Mouse (Mus musculus) cortical plate, adult 2 months (tissue): Measurements from ENCODE around the gene Tcf7l2. TPM values are rescaled to one million over a fixed set of nuclear protein-coding genes. Genes with fewer than 3 reads are reported as not detected.

Experiments used
- H3K27ac ChIP-seq: fragments of 200-500 bp; 2 replicates; pipeline ENCODE4 v1.5.1; 2012; ENCODE audit warnings: low read length, control low read depth, inconsistent platforms; ENCODE audit not compliant: insufficient read depth
- H3K4me1 ChIP-seq: fragments of 200-500 bp; 2 replicates; pipeline ENCODE4 v1.6.1; 2011; ENCODE audit warnings: low read length; ENCODE audit not compliant: control insufficient read depth, insufficient read depth
- H3K4me3 ChIP-seq: fragments of 200-500 bp; 2 replicates; pipeline ENCODE4 v1.5.1; 2011; ENCODE audit warnings: mild to moderate bottlenecking, low read length, control low read depth; ENCODE audit not compliant: insufficient read depth
- CTCF ChIP-seq: fragments of 200-500 bp; IDR thresholded peaks from 2 replicates; pipeline ENCODE4 v1.5.1; 2011; ENCODE audit warnings: mild to moderate bottlenecking, control low read depth, low read length; ENCODE audit not compliant: insufficient read depth; ENCODE audit errors: extremely low read depth
- POLR2A ChIP-seq: fragments of 200-500 bp; IDR thresholded peaks from 2 replicates; pipeline ENCODE4 v1.6.1; 2011; ENCODE audit warnings: mild to moderate bottlenecking, low read length, control low read depth; ENCODE audit not compliant: insufficient read depth; ENCODE audit errors: extremely low read depth
- polyA plus RNA-seq: library from polyadenylated mRNA; depleted of rRNA; stranded (reverse); fragments of >200 nt; gene quantifications from 2 replicates; pipeline ENCODE4 v1.2.3, GENCODE M21; 2012

The Tcf7l2 gene
- polyA plus RNA-seq, 1 experiment = 6.0 TPM

DNA sequence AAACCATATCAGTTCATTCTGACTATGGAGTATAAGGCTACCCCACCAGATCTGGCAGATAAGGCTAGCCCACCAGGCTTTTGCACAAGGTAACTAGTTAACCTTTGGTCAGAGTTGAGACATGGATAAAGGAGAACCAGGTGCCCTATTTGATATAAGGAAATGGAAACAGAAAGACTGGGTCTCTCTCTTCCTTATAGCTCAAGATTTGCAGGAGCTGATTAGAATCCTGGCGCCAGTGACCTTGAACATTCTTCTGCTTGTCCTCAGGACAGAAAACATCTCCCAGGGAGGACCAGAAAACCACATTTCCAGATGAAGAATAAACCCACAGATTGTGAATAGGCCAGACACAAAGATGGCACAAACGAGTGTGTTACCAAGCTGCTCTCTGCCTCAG is 123.4 kb downstream of the Tcf7l2 start:
- no peak overlapping the region for H3K4me3 ChIP-seq
- no peaks in the 10 kb centered on the region for H3K4me1 ChIP-seq
- H3K27ac ChIP-seq = no peak overlapping the region
- TF ChIP-seq CTCF = no peak
- no peak for TF ChIP-seq POLR2A

DNA sequence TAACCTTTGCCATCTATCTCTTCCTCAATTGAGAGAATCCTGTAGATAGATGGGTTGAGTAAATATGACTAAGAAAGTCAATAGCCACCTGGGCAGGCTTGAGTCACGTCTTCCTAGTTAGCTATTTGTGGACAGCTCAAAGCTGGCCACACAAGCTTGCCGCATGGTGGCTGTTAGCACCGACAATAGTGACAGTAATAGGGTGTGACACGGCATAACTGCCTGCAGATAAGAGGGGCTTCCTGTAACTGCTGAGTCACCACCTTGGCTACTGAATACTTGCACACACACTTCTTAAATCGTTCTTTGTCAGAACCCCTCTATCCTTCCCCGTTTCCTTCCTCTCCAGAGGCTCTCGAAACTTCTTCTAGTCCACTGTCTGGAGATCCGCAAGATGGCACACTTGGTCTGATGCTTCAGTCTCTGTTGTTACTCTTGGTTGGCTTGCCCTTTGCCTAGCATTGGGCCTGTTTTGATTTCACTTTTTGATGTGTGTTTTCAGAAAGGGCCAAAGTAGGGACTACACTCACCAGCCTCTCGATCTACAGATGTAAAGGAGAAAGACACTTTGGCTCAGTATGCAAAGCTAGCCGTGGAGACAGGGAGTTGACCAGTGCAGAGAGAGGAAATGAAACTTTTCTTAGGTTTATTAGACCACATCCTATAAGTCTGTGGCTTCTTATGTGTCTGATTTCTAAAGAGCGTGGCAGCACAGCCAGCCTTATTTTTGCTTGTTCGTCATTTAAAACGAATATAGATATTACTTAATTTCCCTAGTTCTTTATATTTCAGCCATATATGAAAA is 124.4 kb downstream of the Tcf7l2 start:
- no peak for TF ChIP-seq POLR2A
- TF ChIP-seq CTCF = no peak
- no peak overlapping the region for H3K4me3 ChIP-seq
- H3K4me1 ChIP-seq = no peaks in the 10 kb centered on the region
- no peak overlapping the region for H3K27ac ChIP-seq

DNA sequence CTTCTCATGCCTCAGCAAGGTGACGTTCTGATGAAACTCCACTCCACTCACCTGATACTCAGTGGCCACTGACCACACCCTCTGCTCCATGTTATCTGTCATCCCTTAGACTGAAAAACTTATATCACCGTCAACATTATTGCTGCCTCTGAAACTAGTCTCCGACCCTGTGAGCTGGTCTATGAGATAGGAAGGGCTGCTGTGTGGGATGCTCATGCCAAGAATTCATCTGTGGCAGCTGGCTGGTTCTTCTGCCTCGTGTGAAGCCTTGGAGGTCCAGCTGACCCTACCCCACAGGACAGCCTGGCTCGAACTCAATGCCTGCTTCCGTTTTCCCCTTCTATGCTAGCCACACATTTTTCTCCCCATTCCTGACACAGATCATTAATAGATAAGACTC is 125.6 kb downstream of the Tcf7l2 start:
- Histone ChIP-seq H3K4me1 (no peaks in the 10 kb centered on the region), H3K27ac (no peak overlapping the region), H3K4me3 (no peak overlapping the region)
- no peak for TF ChIP-seq POLR2A
- no peak for TF ChIP-seq CTCF

DNA sequence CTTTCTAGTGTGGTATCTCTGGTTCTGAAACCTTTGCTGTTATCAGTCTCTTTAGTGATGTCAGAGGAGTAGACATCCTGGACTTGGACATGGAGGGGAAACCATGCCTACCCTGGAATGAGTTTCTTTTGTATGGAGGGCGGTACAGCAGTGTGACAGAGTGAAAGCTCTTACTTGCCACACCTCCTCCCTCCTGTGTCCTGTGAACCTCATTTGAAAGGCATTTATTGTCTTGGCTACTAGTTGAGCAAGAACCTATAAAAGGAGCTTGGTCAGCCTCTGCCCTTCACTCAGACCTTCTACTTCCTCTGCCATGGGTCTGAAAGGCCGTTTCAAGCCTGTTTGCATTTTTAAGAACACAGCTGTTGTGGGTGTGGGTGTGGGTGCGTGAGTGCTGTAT is 126.3 kb downstream of the Tcf7l2 start:
- H3K4me3 ChIP-seq = no peak overlapping the region
- no peaks in the 10 kb centered on the region for H3K4me1 ChIP-seq
- TF ChIP-seq CTCF (no peak), POLR2A (no peak)
- no peak overlapping the region for H3K27ac ChIP-seq

DNA sequence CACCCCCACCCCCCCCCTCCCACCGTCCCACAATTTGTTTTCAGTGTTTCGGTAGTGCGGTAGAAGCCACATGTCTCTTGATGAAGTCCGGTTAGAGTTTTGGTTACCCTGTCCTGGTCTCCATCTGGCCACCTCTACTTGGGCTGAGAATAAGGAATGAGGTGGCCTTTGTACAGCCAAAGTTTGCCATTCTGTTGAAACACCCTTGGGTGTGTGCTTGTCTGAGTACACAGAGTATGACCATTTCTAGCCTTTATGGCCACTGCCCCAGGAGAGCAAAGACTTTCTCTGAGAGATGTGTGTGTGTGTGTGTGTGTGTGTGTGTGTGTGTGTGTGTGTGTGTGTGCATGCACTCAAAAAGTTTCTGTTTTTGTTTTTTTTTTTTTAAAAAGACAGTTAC is 127.0 kb downstream of the Tcf7l2 start:
- Histone ChIP-seq H3K27ac (no peak overlapping the region), H3K4me1 (no peaks in the 10 kb centered on the region), H3K4me3 (no peak overlapping the region)
- TF ChIP-seq POLR2A (no peak), CTCF (no peak)

DNA sequence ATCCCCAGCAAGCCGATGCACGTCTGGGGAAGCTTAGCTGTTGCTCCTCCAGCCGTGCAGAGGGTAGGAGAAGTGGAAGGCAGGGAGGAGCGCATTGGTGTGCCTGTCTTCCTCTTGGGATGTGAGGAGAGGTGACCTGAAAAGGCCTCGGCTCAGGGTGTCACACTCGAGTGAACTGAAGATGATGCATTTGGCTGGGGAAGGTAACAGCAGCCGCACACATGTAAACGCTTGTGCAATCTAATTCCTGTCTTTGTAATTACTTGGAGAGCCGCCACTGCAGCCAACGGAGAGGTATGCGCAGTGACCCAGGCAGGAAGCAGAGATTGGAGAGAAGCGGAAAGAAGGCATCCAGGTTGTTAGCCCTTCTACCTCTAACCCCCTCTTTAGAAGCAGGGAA is 129.2 kb downstream of the Tcf7l2 start:
- H3K4me3 ChIP-seq = no peak overlapping the region

DNA sequence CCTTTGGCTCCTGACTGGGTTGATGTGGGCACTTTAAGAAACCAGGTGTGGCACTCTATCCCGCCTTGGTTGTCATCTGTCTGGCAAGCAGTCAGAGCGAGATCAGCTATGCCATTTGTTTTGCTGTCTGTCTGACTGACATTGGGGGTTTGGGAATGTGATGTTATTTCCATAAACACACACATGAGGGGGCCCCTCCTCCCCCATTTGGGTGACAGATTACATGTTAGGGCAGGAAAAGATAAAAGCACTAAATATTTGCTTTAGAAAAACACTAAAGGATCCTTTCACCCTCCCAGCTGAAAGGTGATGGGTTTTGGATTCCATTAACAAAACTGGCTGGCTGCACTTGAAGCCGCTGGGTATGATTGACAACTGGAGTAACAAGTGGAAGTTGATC is 129.9 kb downstream of the Tcf7l2 start:
- Histone ChIP-seq H3K4me1 (no peaks in the 10 kb centered on the region), H3K27ac (no peak overlapping the region), H3K4me3 (no peak overlapping the region)
- no peak for TF ChIP-seq CTCF
- TF ChIP-seq POLR2A = no peak

More for the DNA sequence above, 129.2 kb downstream of the Tcf7l2 start:
- no peak overlapping the region for H3K27ac ChIP-seq
- no peak for TF ChIP-seq POLR2A
- no peak for TF ChIP-seq CTCF
- H3K4me1 ChIP-seq = no peaks in the 10 kb centered on the region

DNA sequence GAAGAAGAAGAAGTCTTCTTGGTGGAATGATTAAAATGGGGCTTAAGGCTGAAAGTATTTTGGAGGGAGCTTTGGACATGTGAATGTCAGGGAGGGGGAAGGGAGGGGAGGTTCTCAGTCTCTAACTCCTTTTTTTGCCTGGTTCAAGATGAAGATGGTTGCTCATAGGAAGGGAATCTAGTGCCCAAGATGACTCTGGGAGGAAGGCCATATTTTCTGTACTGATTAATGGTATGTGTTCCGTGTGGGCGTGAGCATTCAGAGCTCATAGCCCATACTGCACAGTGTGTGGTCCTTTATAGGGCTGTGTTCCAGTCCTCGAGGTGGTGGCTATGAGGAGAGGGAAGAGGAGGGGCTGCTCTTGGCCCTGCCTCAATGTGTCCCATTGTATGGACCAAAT is 131.6 kb downstream of the Tcf7l2 start:
- no peak overlapping the region for H3K27ac ChIP-seq
- TF ChIP-seq POLR2A (no peak), CTCF (no peak)
- no peaks in the 10 kb centered on the region for H3K4me1 ChIP-seq
- no peak overlapping the region for H3K4me3 ChIP-seq

DNA sequence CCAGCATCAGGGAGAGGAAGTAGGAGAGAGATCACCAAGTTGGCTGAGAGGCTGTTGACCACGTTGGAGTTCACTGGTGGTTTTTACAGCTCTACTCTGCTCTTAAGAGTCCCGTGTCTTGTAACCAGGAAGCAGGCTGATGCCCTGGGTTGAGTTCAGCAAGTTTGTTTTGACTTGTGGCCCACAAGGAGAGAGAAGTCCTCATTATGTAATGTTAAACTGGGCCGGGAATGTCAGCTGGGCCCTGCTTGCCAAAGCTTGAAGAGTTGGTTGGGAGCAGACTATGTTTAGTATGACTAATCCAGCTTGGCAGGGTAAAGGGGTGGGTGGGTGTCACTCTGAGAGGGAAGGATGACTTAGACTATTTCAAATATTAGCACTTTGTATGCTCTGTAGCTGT is 134.9 kb downstream of the Tcf7l2 start:
- no peak overlapping the region for H3K4me3 ChIP-seq
- no peak overlapping the region for H3K27ac ChIP-seq
- TF ChIP-seq CTCF (no peak), POLR2A (no peak)
- H3K4me1 ChIP-seq = no peaks in the 10 kb centered on the region

DNA sequence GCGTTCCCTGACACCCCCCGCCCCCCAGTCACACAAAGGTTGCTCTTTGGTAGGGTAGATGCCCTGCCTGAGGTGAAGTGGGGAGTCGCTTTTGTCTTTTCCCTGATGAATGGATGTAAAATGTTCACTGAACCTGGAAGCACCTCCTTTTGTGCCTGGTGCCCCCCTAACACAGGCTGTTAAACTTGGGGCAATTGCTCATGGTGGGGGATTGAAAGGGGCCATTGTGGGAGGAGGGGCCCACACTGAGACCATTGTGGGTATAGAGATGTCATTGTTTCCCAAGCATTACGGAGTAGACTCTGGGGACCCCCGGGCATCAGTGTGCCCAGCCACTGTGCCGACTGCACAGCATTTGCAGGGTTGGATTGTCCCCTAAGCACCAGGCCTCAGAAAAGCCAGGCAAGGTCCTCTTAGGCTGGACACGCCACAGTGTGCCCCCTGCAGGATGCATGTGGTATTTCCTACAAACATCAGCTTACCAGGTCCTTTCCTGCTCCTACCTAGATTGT is 135.8 kb downstream of the Tcf7l2 start:
- peak; percentile 71 for TF ChIP-seq CTCF
- no peak for TF ChIP-seq POLR2A
- no peak overlapping the region for H3K4me3 ChIP-seq
- no peak overlapping the region for H3K27ac ChIP-seq
- no peaks in the 10 kb centered on the region for H3K4me1 ChIP-seq
